Mouse (Mus musculus) 3134 (cell line): Measurements from ENCODE around the gene Lancl3.

Experiments used
- DNase-seq: peaks from one replicate; pipeline ENCODE4 v3.0.0-alpha.2; 2011; ENCODE audit warnings: low spot score; ENCODE audit not compliant: insufficient read length; ENCODE audit errors: extremely low read depth

Lancl3 gene

DNA sequence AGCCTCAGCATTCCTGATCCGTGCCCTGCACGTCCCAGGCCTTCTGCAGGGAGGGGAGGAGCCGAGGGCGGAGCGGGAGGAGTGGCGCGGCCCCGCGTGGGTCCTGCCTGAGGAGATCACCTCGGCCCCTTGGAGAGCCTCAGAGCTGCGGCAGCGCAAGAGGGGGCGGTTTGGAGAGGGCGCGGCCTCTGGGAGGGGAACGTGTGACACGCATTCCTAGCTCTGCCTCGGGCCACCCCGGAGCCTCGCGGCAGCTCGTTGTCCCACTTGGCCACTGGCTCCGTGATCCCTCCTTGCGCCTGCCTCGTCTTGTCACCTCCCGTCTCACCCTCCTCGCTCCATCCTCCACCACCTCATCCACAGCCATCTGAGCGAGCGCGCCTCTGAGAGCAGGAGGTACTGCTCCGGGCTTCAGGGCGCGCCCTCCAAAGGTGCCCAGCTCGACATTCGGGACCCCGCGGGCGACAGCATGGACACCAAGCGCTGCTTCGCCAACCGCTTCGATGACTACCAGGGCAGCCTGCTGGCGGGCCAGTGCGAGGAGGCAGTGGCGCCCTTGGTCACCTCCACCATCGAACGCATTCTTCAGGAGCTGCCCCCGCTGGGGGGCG is at the start of gene Lancl3:
TSS of gene Lancl3 (plus strand) at position 142 of the 611 bp plus-strand sequence.
- no peak for DNase-seq

DNA sequence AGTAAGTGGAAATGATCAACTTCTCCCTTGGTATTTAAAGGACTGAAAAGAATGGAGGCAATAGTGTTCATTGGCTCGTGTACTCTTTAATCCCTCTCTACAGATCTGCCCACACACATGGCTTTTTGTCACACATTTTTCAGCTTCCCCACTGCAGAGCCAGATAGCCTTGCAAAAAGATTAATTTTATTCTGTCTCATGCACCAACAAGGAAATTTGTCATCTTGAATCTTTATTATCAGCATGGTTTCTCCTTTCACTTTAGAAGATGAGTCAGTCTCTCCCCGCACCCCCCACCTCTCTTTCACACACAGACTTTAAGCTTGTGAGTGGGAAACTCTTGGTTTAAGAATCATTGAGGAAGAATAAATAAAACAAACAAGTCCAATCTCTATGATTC is 20.7 kb upstream of the Lancl3 start:
- DNase-seq = no peak

DNA sequence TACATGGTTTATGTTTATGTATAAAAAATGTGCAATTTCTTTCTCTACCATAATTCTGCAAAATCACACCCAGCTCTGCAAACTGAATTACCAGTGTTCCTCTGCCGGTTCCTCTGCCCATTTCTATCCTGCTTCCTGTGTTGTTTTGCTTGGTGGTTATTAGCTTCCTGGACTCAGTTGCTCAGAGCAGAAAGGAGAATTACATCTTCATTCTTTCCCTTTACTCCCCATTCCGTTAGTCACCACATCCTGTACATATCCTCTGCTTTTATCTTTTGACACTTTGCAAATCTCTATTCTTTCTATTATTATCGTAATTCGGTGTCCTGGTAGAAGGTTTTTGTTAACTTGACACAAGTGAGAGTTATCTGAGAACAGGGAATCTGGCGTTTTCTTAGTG is 18.1 kb upstream of the Lancl3 start:
- no peak for DNase-seq

DNA sequence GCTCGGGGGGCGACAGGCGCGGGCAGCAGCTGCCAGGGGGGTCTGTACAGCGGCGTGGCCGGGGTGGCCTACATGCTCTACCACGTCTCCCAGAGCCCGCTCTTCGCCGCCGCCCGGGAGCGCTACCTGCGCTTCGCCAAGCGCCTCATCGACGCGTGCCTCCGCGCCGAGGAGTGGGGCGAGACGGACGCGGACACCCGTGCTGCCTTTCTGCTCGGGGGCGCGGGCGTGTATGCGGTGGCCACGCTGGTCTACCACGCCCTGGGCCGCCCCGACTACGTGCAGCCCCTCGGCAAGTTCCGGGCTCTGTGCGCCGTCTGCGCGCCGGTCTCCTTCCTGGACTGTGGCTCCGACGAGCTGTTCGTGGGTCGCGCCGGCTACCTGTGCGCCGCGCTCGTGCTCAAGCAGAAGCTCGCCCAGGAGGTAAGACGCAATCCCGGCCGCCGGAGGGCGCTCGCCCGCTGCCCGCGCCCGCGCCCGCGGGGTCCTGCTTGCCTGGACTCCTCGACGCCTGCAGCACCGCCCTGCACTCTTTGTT is 747 bp downstream of the Lancl3 start:
- no peak for DNase-seq

DNA sequence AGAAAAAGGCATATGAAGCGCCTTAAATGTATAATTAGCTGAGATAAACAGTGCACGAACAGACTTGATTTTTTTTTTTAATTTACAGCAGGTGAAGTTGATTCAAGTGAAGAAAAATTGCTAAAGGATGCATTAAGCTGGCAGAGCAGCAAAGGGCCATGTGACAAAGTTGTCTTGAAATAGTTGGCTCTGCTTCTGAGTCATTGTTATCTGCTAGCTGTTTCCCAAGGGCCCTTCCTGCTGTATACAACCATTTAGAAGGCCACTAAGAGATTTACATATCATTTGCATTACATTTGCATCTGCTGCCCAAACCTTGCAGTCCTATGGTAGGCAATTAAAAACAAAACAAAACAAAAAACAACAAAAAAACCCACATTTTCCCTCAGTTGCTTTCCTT is 2.3 kb downstream of the Lancl3 start:
- no peak for DNase-seq

DNA sequence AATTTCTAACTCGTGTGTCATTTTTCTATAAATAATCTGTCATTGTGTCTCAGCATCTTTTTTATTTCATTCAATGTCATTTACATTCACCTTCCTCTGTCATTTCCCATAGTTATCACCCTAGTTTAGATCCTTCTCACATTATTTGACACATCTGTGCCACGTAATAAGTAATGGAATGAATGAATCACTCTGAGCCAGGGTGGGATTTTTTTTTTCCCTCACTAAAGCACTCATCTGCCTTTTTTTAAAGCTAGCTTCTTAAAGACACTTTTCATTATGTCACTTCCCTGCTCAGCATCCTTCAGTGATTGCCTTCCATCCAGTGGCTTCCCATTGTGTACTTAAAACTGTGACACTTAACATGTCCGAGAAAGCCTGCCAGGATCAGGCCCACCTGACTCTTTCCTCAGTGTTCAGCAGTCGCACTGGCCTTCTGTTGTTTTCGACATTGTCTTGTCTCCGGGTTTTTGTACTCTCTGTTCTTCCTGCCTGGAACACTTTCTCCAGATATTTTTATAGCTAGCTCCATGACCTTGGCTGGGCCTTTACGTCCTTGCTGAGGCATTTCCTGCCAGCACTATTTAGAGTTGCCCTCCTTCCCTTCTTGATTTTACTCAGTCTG is 3.2 kb downstream of the Lancl3 start:
- peak; percentile 20 for DNase-seq

DNA sequence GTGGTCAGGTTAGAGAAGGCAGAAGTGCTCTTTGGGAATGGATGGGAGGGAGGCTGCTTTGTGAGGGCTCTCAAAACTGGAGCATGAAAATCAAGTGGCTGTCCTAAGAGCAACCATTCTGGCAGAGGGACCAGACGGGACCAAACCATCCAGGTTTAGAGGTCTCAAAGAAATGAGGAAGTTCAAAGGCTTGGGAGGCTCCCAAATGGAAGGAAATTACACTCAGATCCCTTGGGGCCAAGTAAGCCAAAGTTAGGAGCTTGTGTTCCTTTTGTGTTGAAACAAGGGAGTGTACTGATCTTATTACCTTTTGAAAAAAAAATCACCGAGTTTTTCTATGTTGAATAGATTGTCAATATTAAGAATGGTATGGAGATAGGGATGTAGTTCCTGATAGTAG is 5.4 kb downstream of the Lancl3 start:
- no peak for DNase-seq

DNA sequence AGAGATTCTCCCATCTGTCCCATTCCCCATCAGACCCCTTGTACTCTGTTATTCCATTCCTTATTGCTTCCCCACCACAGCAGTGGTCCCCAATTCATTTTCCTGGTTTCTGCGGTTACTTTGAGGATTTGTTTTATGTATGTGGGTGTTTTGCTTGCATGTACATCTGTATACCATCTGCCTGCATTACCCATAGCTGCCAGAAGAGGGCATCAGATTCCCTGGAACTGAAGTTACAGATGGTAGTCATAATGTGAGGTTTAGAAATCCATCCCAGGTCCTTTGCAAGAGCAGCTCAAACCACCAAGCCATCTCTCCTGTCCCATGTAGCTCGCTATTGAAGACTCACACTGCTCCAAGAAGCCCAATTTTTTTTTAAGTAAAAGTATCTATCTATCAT is 16.5 kb downstream of the Lancl3 start:
- DNase-seq = no peak

DNA sequence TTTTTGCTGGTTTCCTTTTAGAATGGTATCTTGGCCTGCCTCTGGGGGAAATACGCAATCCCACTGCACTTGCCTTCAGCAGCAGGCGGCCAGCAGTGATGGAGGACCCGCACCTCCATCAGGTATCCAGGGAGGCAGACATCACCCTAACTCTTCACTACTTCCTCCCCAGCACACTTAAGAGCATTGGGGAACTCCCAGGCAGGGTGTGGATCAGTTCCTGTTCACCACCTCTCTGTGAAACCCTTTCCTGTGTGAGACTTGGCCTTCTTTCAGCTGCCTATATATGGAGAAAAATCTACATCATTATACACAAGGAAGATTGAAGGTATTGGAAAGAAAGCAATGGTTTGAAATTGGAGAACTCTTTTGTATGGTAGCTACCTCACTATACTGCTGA is 19.9 kb downstream of the Lancl3 start:
- no peak for DNase-seq

DNA sequence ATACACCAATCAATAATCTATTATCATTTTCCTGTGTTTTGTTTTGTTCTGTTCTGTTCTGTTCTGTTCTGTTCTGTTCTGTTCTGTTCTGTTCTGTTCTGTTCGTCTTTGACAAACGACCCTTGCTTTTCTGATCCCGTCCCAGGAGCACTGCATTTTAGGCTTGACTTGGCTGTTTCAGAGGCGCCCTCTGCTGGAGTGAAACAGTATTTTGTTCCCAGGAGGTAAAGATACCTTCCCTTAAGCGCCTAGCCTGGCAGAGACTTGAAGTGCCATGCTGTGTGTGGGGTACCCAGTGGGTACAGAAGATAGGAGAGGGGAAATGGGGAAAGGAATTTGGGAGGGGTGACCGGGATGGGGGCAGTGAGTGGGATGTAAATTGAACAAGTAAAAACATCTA is 21.5 kb downstream of the Lancl3 start:
- peak; percentile 37 for DNase-seq

DNA sequence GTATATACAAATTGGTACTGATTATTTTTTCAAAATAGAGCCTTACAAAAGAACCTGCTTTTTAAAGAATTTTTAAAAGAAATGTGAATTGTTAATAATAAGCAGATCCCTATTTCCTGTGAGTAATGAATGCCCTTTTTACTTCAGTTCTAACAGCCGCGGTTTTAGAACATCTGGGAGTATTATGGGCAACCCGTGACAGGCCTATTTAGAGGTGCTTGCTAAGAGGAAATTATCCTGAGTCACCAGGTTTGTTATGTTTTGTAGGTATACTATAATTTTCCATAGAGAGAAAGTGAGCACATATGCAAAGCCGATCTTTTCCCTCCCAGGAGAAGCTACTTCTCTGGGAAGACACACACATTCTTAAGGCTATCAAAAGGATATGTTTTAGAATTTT is 22.0 kb downstream of the Lancl3 start:
- DNase-seq = peak; percentile 13

DNA sequence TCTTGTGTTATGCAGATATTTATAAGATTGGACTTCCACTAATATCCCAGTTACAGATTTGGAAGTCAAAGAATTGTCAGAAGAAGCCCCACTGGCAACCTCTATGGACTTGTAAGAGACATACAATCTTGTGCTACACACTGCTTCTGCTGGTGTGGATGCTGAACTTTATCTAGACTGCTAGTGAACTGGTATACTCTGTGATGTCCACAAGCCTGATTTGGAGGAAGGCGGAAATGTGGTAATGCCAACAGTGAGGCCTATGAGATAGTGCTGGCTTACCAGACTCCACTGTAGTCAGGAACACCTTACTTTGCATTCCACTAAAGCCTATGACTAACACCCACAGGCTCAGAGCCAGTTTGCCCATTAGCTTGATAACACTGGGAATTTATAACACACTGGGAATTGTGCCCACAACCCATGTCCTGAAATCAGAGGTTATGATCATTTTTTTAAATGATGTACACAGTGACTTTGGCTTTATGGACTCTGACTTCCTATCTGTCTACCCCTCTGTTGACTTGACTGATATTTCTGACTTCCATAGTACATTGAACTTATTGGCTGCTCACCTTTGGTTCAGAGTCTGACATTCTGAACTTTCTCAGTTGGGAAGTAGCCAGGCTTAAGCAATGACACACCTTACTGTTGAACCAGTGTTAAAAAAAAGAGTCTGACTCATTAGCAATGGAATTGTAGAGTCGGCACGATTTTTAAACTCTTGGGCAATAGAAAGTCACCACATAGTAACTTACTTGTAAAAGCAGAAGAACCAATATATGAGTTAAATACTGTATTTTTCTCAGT is 22.9 kb downstream of the Lancl3 start:
- peak; percentile 58 for DNase-seq

DNA sequence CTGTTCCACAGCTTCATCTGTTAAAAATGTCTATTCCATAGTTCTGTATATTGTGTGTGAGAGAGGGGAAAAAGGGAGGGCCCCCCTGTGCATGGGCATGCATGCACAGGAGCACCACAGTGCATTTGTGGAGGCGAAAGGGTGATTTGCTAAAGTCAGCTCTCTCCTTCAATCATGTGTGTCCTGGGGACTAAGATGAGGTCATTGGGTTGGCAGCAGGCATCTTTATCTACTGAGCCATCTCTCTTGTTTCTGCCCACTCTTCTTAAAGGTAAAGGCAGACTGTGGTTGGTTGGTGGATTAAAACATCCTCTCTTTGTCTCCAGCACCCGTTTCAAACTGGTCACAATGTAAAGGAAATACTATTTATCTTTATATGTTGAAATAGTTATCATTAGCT is 27.4 kb downstream of the Lancl3 start:
- no peak for DNase-seq

DNA sequence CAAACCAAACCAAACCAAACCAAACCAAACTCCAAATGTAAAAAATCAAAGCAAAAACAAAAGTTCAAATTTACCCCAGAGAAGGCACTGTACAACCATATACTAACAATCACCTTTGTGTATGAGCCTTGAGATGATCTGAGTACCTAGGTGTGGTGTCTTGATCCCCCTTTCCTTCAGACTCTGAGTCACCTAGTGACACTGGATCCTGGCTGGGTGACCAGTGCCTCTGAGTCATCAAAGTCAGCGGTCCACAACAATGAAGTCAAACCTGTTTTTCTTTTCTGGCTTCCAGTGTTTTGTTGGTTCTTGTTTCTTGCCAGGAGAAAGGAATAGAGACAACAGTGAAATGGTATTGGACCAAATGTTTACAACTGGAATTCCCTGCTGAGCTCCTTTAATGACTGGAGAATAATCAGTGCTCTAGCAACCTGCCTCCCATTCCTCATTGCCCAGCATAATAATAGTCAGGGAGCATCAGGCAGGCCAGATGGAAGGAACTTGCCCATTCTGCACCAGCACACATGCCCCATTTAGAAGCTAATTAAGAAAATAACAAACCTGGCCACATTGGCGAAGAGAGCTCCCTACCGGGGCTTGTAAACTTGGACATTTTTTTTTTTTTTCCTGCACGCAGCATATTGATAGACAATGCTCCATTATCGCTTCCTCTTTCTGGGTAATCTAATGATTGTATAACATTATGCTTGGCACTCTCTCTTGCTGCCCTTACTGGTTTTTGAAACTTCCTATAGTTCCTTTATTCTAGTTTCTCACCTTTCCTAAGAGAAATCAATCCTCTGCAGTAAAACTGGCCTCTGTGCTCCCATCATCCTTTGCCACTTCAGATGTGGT is 41.3 kb downstream of the Lancl3 start:
- peak; percentile 2 for DNase-seq

DNA sequence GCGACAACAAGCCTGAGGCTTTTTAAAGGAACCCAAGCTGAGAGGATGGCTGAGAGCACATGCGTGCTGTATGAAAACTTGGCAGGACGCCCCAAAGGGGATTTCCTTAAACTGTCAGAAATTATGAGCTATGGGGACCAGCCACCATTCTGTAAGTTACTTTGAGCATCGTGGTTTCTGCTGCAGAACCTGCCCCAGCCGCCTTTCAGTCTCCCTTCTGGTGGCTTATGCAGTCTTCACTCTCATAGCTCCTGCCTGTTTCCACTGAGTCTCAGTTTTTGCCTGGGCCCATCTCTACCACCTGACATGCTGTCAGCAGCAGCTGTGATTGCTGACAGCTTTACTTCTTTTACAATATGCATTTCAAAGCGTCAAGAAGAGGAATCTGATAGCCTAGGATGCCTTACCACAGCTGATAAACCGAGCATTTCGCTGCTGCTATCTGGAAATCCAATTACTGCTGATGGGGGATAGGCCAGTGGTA is 43.7 kb downstream of the Lancl3 start:
- DNase-seq = no peak

DNA sequence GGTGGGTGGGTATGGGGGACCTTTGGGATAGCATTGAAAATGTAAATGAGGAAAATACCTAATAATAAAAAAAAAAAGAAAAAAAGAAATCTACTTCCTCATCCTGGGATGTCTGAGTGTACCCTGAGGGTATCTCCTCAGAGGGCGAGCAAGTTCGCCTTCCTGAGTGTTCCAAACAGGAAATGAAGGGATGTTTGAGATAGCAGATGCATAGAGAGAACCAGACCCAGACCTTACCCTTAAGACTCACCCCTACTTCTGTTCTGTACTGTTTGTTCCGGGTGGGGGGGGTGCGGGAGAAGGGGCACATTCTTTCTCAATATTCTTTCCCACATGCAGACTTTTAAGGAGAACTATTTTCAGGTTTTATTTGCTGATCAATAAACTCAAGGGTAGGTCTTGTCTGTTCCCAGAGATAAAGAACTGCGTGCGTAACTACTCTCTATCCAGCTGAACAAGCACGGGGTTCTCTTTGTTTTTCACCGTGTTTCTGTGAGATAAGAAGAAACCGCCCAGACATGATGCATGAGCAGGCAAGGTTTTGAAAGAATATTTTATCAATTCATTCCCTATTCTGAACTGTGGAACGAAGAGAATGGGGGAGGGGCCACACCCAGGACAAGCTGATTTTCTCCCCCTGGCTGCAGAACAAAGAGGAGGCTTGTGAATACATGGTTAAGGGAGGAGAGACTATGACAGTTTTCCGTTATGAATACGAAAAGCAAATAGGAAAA is 45.1 kb downstream of the Lancl3 start:
- no peak for DNase-seq

DNA sequence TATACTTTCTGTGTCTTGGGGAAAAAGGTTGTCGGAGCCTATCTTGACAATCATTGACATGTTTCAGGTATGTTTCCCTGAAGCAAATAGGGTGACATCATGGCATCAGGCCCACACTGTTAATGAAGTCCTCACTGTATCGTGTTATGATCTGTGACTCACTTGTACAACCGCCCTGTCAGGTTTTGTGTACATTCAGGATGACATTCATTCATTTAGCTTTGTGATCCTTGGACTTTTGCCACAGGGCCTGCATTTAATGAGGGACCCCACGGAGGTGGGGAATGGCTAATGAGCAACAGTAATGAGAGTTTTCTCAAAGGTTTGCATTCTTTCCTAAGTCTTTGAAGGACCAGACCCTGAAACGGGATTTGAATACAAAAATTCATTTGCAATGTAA is 49.2 kb downstream of the Lancl3 start:
- DNase-seq = no peak

DNA sequence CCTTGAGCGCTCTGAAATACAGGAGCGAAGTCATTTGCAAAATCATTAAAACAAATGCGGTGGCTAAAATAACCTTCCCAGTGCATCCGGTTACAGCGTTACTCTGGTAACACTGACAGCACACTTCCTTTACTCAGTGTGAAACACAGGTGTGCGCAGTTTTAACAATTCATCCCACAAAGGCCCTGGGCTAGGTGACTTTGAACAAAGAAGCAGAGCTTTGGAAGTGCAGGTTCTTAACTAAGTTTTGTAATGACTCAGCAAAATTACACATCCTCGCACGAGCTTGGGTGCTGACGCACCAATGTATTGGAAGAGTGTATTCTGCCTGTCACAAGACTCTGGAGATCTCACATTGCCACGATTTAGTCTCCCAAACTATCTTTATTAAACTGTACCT is 54.3 kb downstream of the Lancl3 start:
- DNase-seq = no peak

DNA sequence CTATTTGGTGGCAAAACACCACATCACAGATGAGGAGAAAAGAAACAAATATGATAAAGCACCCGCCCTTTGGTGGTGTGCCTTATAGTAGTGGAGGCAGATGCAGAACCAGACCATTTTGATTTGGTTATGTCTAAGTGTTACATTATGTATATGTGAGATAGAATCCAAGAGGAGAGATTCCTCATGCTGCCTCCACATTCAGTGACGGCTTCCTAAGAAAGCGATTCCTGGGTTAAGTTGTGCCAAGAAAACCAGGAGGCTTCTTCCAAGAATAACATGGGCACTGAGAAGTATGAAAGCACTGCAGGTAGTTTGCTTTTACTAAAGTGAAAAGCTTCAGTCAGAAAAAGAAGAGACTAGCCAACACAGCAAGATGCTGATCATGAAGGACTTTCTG is 55.2 kb downstream of the Lancl3 start:
- DNase-seq = no peak

DNA sequence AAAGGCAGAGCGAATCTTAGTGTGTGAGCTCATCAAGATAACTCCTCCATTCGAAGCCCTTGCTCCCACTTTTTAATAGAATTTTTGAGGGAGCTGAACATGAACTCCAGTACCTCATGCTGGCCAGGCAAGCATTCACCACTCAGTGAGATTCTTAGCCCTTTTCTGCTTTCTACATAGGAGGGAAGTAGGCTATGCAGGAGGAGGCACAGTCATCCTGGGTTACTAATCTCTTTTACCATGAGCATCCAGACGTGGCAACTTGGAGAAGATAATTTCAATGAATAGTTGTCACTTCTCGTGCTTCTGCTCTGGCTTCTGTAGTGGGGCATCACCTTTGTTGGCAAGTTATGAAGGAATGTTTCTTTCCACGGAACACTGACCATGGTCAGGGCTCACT is 57.1 kb downstream of the Lancl3 start, which contains the start of gene Gm14862:
TSS of gene Gm14862 (minus strand) at position 134 of the 400 bp plus-strand sequence.
- no peak for DNase-seq
